Mouse (Mus musculus) kidney, adult 2 months (tissue): ENCODE measurements at regions not wholly inside any gene's neighbourhood (a gene's known extent, or its start where the extent isn't known, plus 50 kb on each side); places are given as distances from the start of the nearest gene placed in this dataset.

Experiments
- CTCF ChIP-seq: fragments of 200-500 bp; conservative IDR thresholded peaks from 2 replicates; pipeline ENCODE4 v1.5.1; 2011; ENCODE audit warnings: low read depth, mild to moderate bottlenecking, control low read depth, low read length, moderate library complexity, mixed read lengths; ENCODE audit not compliant: insufficient read depth, insufficient read length
- POLR2A ChIP-seq: fragments of 200-500 bp; IDR thresholded peaks from one replicate; pipeline ENCODE4 v1.6.1; 2011; ENCODE audit warnings: low read depth, low read length, control low read depth

GRCm38 (mm10) chr14:9071176-9071575, 405.1 kb upstream of the 4930452B06Rik start:
- TF ChIP-seq CTCF (no peak), POLR2A (no peak)
